Mouse (Mus musculus): ENCODE measurements at regions not wholly inside any gene's neighbourhood (a gene's known extent, or its start where the extent isn't known, plus 50 kb on each side); places are given as distances from the start of the nearest gene placed in this dataset.

- no peak for DNase-seq (ENCODE audit: low spot score in 2 of 2)
These were observed 160.4 kb downstream of the Fzd1 start for GRCm38 (mm10) chr5:4597471-4597870.

DNA sequence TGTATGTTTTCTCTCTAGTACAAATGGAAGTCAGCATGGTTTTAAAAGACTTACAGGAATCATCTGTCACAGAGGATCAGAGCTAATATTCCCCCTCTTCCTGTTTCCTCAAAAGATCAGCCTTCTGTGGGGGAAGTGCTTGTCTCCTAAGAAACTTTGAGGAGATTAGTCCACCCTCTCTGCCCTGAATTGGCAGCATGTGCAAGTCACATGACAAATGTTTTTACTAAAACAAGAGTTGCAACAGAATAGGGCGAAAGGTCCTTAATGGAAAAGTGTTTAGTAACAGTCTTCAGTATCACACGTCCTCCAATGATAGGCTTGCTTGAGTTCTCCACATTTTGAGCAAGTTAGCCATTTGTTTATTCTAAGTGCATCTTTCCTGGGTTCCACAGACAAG is 162.8 kb downstream of the Fzd1 start:
- DNase-seq (ENCODE audit: low spot score in 2 of 2): no peak

GRCm38 (mm10) chr5:4594562-4594961 is 163.3 kb downstream of the Fzd1 start:
- no peak for DNase-seq (ENCODE audit: low spot score in 2 of 2)

GRCm38 (mm10) chr5:4593638-4594381 is 164.0 kb downstream of the Fzd1 start:
- no peak for DNase-seq (ENCODE audit: low spot score in 2 of 2)

DNA sequence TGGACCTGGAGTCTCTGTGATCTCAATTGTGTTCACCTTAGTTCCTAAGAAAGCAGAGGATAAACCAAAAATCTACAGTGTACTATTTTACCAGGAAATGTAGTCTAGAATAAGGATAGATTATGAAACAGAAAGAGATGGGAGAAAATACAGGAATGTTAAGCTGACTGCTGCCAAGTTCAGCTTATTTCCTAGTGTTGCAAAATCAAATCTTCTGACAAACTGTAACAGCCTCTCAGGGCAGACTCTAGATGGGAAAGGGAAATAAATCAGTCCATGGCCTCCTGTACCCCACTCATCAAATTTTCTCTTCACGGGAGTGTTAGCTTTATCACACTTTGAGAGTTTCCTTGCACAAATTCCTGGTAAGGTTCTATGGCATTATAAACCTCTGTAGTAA is 166.1 kb downstream of the Fzd1 start:
- DNase-seq (ENCODE audit: low spot score in 2 of 2): no peak

GRCm38 (mm10) chr5:4582702-4583475 is 174.9 kb downstream of the Fzd1 start:
- no peak for DNase-seq (ENCODE audit: low spot score in 2 of 2)

DNA sequence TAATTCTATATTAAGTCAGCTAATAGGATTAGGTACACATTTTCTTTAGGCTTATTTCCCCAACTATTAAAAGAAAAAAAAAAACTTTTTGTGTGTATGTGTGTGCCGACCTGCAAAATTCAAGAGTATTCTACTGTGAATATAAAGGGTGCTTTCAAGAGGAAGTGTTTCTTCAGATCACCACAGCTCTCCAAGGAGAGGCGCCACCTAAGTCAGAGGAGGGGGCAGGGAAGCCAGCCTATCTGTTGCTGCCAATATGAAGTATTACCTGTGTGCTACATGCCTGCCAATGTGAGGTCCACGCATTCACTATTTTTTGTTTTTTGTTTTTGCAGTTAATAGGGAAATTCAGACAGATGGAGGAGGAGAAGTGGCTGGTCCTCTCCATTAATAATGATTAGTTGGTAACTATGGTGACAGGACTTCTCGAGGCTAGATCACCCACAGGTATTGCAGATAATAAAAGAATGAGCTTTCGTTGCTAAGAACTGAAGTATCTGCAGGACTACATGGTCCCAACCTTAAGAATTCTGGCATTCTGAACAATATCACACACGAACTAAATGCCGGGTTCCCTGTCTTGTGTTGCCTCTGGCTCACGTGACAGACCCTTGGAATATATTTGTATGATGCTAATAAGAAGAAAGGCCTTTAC is 177.5 kb downstream of the Fzd1 start:
- no peak for DNase-seq (ENCODE audit: low spot score in 2 of 2)

GRCm38 (mm10) chr5:4578856-4579255 is 179.0 kb downstream of the Fzd1 start:
- peak; percentile 85 to 89 for DNase-seq (ENCODE audit: low spot score in 2 of 2)

DNA sequence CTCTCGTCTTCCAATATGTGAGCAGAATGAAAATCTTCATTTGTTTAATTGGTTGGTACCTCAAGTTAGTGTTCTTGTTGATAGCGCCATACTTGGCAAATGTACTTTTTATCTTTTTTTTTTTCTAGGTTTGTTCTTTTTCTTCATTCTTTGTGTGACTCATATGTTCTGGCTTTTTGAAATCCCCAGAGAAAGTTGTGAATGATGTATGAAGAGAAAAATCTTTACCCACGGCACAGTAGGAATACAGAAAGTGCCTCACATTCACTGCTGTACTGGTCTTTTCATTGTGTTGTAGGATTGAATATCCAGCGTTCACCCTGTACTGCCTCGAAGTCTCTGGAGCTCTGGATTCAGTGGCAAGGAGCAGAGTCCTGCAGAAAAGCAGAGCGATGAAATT is 180.7 kb downstream of the Fzd1 start:
- DNase-seq (ENCODE audit: low spot score in 2 of 2): no peak

DNA sequence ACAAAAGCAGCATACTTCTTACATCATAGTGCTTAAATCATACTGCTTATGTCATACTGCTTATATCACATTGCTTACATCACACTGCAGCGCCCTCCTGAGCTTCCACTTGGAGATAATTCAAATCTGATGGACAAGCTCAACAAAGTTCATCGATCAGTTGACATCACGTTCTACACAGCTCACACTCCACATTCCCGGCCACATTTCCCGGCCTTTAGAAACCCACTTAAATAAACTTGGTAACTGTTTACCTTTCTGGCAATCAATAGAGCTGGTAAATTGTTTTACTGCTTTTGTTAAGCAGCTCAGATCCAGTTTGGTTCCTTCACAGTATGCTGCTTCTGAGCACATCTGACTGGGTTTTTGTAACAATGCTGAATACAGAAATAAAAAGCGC is 194.0 kb downstream of the Fzd1 start:
- no peak for DNase-seq (ENCODE audit: low spot score in 2 of 2)

- DNase-seq (ENCODE audit: low spot score in 2 of 2): no peak
These were observed 196.2 kb downstream of the Fzd1 start for GRCm38 (mm10) chr5:4561661-4562060.

GRCm38 (mm10) chr5:4561139-4561470 is 196.7 kb downstream of the Fzd1 start:
- DNase-seq (ENCODE audit: low spot score in 2 of 2): no peak

DNA sequence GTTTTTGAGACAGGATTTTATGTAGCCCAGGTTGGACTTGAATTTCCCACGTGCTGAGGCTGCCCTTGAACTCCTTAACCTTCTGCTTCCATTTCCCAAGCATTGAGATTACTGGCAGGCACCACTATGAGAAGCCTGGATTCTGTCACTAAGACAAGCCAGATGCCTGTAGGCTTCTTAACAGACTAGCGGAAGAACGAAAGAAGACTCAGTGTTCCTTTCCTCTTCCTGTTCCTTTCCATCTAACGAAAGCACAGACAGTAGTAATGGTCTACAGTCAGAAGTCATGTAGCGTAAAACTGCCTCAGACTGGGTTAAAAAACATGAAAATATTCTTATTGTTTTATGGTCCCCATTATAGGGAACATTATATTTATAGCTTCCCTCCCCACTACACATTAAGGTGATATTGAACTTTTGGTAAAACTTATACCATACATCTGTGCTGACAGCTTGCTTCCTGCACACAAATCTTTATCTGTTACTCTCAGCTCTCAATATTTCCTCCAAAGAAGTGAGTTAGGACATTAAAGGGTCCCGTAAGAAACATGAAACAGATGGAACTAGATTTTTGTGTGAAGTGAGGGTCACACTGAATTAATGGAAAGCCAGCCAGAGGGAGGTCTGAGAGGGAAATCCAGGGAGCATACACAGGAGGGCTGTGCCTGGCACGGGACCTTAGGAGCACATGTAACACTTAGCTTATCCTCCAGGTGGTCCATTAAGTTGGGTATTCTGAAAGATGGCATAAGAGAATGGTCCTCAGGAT is 197.3 kb downstream of the Fzd1 start:
- no peak for DNase-seq (ENCODE audit: low spot score in 2 of 2)

DNA sequence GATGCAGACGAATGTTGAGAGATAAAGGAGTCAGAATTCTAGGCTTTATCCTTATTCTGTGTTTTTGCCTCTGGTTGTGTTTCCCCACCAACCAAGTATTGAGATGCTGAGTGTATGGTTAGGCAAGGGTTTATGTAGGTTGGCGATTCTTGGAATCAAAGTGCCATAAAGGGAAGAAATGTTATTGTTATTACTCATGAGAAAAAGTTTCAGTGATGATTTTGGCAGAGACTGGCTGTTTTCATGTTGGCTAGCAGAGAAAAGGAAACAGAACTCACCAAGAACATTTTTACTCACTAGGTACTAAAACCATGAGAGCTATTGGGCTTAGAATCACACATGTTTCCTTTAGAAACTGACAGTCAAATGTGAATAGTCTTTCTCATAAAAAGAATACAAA is 202.9 kb downstream of the Fzd1 start:
- DNase-seq (ENCODE audit: low spot score in 2 of 2): no peak

GRCm38 (mm10) chr5:4538572-4538971 is 219.3 kb downstream of the Fzd1 start:
- peak; percentile 39 to 41 for DNase-seq (ENCODE audit: low spot score in 2 of 2)

DNA sequence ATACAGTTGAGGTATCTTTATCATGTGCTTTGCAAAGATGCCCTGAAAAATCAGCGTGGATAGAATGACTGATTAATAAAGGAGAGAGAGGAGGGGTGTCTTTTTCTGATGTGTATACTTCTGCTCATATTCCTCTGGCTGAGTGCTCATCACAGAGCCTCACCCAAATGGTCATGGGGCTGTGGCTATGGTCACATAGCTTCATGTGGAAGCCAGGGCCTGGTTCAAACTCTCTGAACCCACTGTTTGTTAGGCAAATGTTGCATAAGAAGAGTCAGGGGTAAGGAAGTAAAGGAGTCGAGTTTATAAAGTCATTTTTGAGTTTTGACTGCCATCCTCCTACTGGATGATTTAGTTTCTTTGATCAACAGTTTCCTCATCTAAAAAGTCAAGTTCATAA is 221.0 kb downstream of the Fzd1 start:
- DNase-seq (ENCODE audit: low spot score in 2 of 2): no peak

GRCm38 (mm10) chr5:4535951-4536350 is 221.9 kb downstream of the Fzd1 start:
- DNase-seq (ENCODE audit: low spot score in 2 of 2): no peak

GRCm38 (mm10) chr5:4534512-4534911 is 223.3 kb downstream of the Fzd1 start:
- DNase-seq (ENCODE audit: low spot score in 2 of 2): no peak

GRCm38 (mm10) chr5:4530236-4531067 is 227.4 kb downstream of the Fzd1 start:
- DNase-seq (ENCODE audit: low spot score in 2 of 2): peak in 1 of 2 experiments; percentile 23

DNA sequence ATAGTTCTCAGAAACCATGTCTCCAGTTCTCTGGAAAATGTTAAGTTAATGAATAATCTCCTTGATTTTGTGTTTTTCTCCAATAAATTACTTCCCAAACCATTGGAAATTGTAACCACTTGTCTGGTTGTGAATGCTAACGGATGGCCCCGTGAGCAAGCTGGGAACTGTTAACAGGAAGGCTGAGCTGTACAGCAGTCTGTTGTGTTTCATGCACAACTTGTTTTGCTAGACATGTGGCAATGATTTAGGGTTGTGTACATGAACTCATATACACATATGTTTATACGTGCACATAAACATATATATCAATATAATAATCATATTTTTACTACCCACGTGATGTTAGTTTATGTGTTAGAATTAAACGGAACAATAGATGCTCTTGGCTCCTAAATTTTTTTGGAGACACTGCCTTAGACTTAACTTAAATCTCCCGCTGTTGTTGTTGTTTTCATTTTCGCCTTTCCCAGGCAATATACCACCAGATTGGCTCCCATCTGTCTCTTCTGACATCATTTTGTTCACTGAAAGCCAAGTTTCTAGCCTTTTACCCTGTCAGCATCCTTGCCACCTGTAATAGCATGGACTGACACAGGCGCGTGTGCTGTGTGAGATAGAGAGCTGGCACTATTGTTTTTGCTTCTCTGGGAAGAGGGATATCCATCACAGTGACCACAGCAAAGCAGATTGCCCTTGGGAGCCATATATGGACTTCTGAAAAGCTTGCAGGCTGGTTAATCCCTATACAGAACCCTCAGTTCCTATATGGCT is 231.6 kb downstream of the Fzd1 start:
- no peak for DNase-seq (ENCODE audit: low spot score in 2 of 2)

Data from right cerebral cortex, postnatal 10 days (tissue).